Mouse (Mus musculus): ENCODE results near the gene Sqstm1. TPM values are rescaled to one million over a fixed set of nuclear protein-coding genes. Genes with fewer than 3 reads are reported as not detected.

Sqstm1 gene
- total and polyA plus RNA-seq, 2 experiments from 2014 or later = 330 to 413 TPM

GRCm38 (mm10) chr11:50200613-50201012 lies 10.0 kb downstream of the Sqstm1 start:
- ATAC-seq (no peak), DNase-seq (no peak)
- Histone ChIP-seq H3K9me3 (ENCODE audit: low read length) (no peaks in the 10 kb centered on the region), H3K4me2 (ENCODE audit: low read depth) (no peak overlapping the region), H3K4me1 (ENCODE audit: insufficient read depth) (no peaks in the 10 kb centered on the region), H3K36me3 (ENCODE audit: insufficient read depth) (peaks cover 82% of the 10 kb centered on the region), H3K27me3 (ENCODE audit: insufficient read depth, low read length) (no peaks in the 10 kb centered on the region), H3K9ac (no peak overlapping the region), H3K27ac (ENCODE audit: low read depth, low read length) (no peak overlapping the region), H3K4me3 (ENCODE audit: low read depth, low read length) (no peak overlapping the region)
- no peak for TF ChIP-seq CTCF (IDR thresholded peaks at IDR 0.05; ENCODE audit: low read depth)
- 82% methylated on average over 8 of the region's 8 CpGs for WGBS

- H3K9me3 ChIP-seq (ENCODE audit: low read length) = no peaks in the 10 kb centered on the region
- 89% methylated on average over 2 of the region's 2 CpGs for WGBS
- ATAC-seq (no peak), DNase-seq (no peak)
- no peak overlapping the region for H3K4me2 ChIP-seq (ENCODE audit: low read depth)
- H3K27ac ChIP-seq (ENCODE audit: low read depth, low read length) = no peak overlapping the region
- no peak for TF ChIP-seq CTCF (IDR thresholded peaks at IDR 0.05; ENCODE audit: low read depth)
- no peak overlapping the region for H3K4me3 ChIP-seq (ENCODE audit: low read depth, low read length)
- no peaks in the 10 kb centered on the region for H3K27me3 ChIP-seq (ENCODE audit: insufficient read depth, low read length)
- peaks cover 66% of the 10 kb centered on the region for H3K36me3 ChIP-seq (ENCODE audit: insufficient read depth)
- no peak overlapping the region for H3K9ac ChIP-seq
- H3K4me1 ChIP-seq (ENCODE audit: insufficient read depth) = no peaks in the 10 kb centered on the region
These were observed 11.7 kb downstream of the Sqstm1 start for GRCm38 (mm10) chr11:50198916-50199315.

- H3K4me2 ChIP-seq (ENCODE audit: low read depth) = no peak overlapping the region
- WGBS = 87% methylated on average over 3 of the region's 5 CpGs
- H3K9me3 ChIP-seq (ENCODE audit: low read length) = no peaks in the 10 kb centered on the region
- no peaks in the 10 kb centered on the region for H3K4me1 ChIP-seq (ENCODE audit: insufficient read depth)
- no peak overlapping the region for H3K9ac ChIP-seq
- ATAC-seq = no peak
- no peak for TF ChIP-seq CTCF (IDR thresholded peaks at IDR 0.05; ENCODE audit: low read depth)
- H3K27ac ChIP-seq (ENCODE audit: low read depth, low read length) = no peak overlapping the region
- DNase-seq = no peak
- no peak overlapping the region for H3K4me3 ChIP-seq (ENCODE audit: low read depth, low read length)
- H3K36me3 ChIP-seq (ENCODE audit: insufficient read depth) = peaks cover 62% of the 10 kb centered on the region
- no peaks in the 10 kb centered on the region for H3K27me3 ChIP-seq (ENCODE audit: insufficient read depth, low read length)
These were observed 12.3 kb downstream of the Sqstm1 start for GRCm38 (mm10) chr11:50198219-50198846.

- no peak for TF ChIP-seq CTCF (IDR thresholded peaks at IDR 0.05; ENCODE audit: low read depth)
- Histone ChIP-seq H3K4me2 (ENCODE audit: low read depth) (no peak overlapping the region), H3K27me3 (ENCODE audit: insufficient read depth, low read length) (no peaks in the 10 kb centered on the region), H3K4me1 (ENCODE audit: insufficient read depth) (no peaks in the 10 kb centered on the region), H3K9ac (no peak overlapping the region), H3K4me3 (ENCODE audit: low read depth, low read length) (no peak overlapping the region), H3K9me3 (ENCODE audit: low read length) (no peaks in the 10 kb centered on the region), H3K36me3 (ENCODE audit: insufficient read depth) (peaks cover 53% of the 10 kb centered on the region), H3K27ac (ENCODE audit: low read depth, low read length) (no peak overlapping the region)
- DNase-seq = no peak
- 88% methylated on average over 4 of the region's 4 CpGs for WGBS
- no peak for ATAC-seq
These were observed 13.1 kb downstream of the Sqstm1 start for GRCm38 (mm10) chr11:50197500-50197899.

- Histone ChIP-seq H3K36me3 (ENCODE audit: insufficient read depth) (peaks cover 26% of the 10 kb centered on the region), H3K4me1 (ENCODE audit: insufficient read depth) (no peaks in the 10 kb centered on the region), H3K9me3 (ENCODE audit: low read length) (no peaks in the 10 kb centered on the region), H3K9ac (no peak overlapping the region), H3K27me3 (ENCODE audit: insufficient read depth, low read length) (no peaks in the 10 kb centered on the region), H3K4me2 (ENCODE audit: low read depth) (no peak overlapping the region), H3K27ac (ENCODE audit: low read depth, low read length) (no peak overlapping the region), H3K4me3 (ENCODE audit: low read depth, low read length) (no peak overlapping the region)
- ATAC-seq = no peak
- TF ChIP-seq CTCF (IDR thresholded peaks at IDR 0.05; ENCODE audit: low read depth) = no peak
- DNase-seq = no peak
- WGBS = 75% methylated on average over 4 of the region's 4 CpGs
These were observed 15.8 kb downstream of the Sqstm1 start for GRCm38 (mm10) chr11:50194793-50195192.

GRCm38 (mm10) chr11:50194070-50194469 lies 16.6 kb downstream of the Sqstm1 start:
- 81% methylated on average over 7 of the region's 7 CpGs for WGBS
- no peaks in the 10 kb centered on the region for H3K9me3 ChIP-seq (ENCODE audit: low read length)
- H3K27me3 ChIP-seq (ENCODE audit: insufficient read depth, low read length) = no peaks in the 10 kb centered on the region
- TF ChIP-seq CTCF (IDR thresholded peaks at IDR 0.05; ENCODE audit: low read depth) = no peak
- no peak overlapping the region for H3K9ac ChIP-seq
- DNase-seq (no peak), ATAC-seq (no peak)
- no peak overlapping the region for H3K27ac ChIP-seq (ENCODE audit: low read depth, low read length)
- H3K4me3 ChIP-seq (ENCODE audit: low read depth, low read length) = no peak overlapping the region
- no peaks in the 10 kb centered on the region for H3K4me1 ChIP-seq (ENCODE audit: insufficient read depth)
- peaks cover 19% of the 10 kb centered on the region for H3K36me3 ChIP-seq (ENCODE audit: insufficient read depth)
- no peak overlapping the region for H3K4me2 ChIP-seq (ENCODE audit: low read depth)

- no peak for DNase-seq
- Histone ChIP-seq H3K27me3 (ENCODE audit: insufficient read depth, low read length) (no peaks in the 10 kb centered on the region), H3K4me1 (ENCODE audit: insufficient read depth) (no peaks in the 10 kb centered on the region), H3K9me3 (ENCODE audit: low read length) (no peaks in the 10 kb centered on the region), H3K4me2 (ENCODE audit: low read depth) (no peak overlapping the region), H3K9ac (no peak overlapping the region), H3K36me3 (ENCODE audit: insufficient read depth) (peaks cover 8% of the 10 kb centered on the region), H3K4me3 (ENCODE audit: low read depth, low read length) (no peak overlapping the region), H3K27ac (ENCODE audit: low read depth, low read length) (no peak overlapping the region)
- no peak for ATAC-seq
- no peak for TF ChIP-seq CTCF (IDR thresholded peaks at IDR 0.05; ENCODE audit: low read depth)
- WGBS = 94% methylated on average over 3 of the region's 3 CpGs
These were observed 18.3 kb downstream of the Sqstm1 start for GRCm38 (mm10) chr11:50192278-50192677.
